Mouse (Mus musculus): ENCODE data around the gene Grin3b. TPM values are rescaled to one million over a fixed set of nuclear protein-coding genes. Genes with fewer than 3 reads are reported as not detected.
"Not testable (repeated sequence)": the region's sequence is repeated elsewhere in the genome, so short reads cannot be mapped to it uniquely, and the experiment has no call there.

The Grin3b gene
- total RNA-seq, 2 experiments from 2014 or later, result 0.14 to 0.20 TPM

GRCm38 (mm10) chr10:79956643-79957154 is 13.8 kb upstream of the Grin3b start:
- no peak for TF ChIP-seq CTCF (IDR thresholded peaks at IDR 0.05)
- intact Hi-C loops (cut with DNase I), result no loop called here

GRCm38 (mm10) chr10:79958140-79958816 is 12.2 kb upstream of the Grin3b start:
- Histone ChIP-seq H3K4me3 (no peak overlapping the region), H3K27ac (no peak overlapping the region)
- DNase-seq (ENCODE audit: extremely low spot score in 1 of 2, low spot score in 2 of 2), result peak; percentile 66 to 80
- intact Hi-C loops (cut with DNase I), result loop anchor here (1.0 to 2.0 kb wide), 3 partner anchors 33 to 123 kb away; no protein-coding TSS in a partner anchor
- TF ChIP-seq CTCF (IDR thresholded peaks at IDR 0.05), result peak; percentile 89

More at GRCm38 (mm10) chr10:79956643-79957154, 13.8 kb upstream of the Grin3b start:
- H3K27ac ChIP-seq, result no peak overlapping the region
- DNase-seq (ENCODE audit: extremely low spot score in 1 of 2, low spot score in 2 of 2), result no peak
- no peak overlapping the region for H3K4me3 ChIP-seq

- not testable (repeated sequence) for DNase-seq (ENCODE audit: extremely low spot score in 1 of 2, low spot score in 2 of 2); H3K27ac ChIP-seq
- H3K4me3 ChIP-seq, result 0 out of 2 replicates have a peak overlapping the region, but pooled peaks have one; percentile 22
- intact Hi-C loops (cut with DNase I), result loop anchor here (2.0 kb wide), 2 partner anchors 67 to 125 kb away; no protein-coding TSS in a partner anchor
Observed at GRCm38 (mm10) chr10:79959412-79959811, 11.1 kb upstream of the Grin3b start.

GRCm38 (mm10) chr10:79959847-79960601 is 10.5 kb upstream of the Grin3b start, which contains the start of gene Wdr18:
TSS of gene Wdr18 (plus strand) at chr10:79960152.
- DNase-seq (ENCODE audit: extremely low spot score in 1 of 2, low spot score in 2 of 2), result peak; percentile 99 to 100
- intact Hi-C loops (cut with DNase I), result loop anchor here (1.0 to 2.0 kb wide), 3 partner anchors 24 to 125 kb away; partner anchors contain the start of gene Tmem259
- Histone ChIP-seq H3K4me3 (peak within 1 kb of the TSS; percentile 68), H3K27ac (peak within 1 kb of the TSS; percentile 76)
- TF ChIP-seq CTCF (IDR thresholded peaks at IDR 0.05), result peak; percentile 97

DNA sequence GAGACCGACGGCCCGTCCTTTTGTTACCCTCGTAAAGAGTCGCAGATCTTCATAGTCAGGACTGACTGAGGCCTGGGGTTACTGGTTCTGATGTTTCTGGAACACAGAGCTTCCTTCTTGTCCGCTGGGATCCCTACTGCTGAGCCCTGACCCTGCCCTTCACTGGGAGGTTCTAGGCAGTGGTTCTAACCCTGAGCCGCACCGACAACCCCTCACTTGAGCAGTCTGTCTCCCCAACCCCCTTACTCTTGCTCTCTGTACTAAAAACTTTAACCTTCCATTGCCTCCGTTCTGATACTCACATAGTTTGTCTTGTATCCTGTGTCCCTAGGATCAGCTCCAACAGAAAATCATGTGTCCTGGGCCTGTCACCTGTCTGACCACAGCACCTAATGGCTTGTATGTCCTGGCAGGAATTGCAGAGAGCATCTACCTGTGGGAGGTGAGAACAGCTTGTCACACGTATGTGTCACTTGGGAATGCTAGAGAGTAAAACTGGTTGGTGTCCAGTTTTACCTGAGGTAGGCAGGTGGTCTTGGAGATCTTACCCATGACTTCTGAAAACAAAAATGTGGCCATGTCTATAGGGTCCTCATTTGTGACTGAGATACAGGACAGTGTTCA is 9.7 kb upstream of the Grin3b start:
- TF ChIP-seq CTCF (IDR thresholded peaks at IDR 0.05), result no peak
- H3K27ac ChIP-seq, result peak overlapping the region; percentile 76; the same call in 1 of the 2 replicates
- peak overlapping the region; percentile 68 for H3K4me3 ChIP-seq
- intact Hi-C loops (cut with DNase I), result loop anchor here (1.0 kb wide), 1 partner anchor 24 kb away; the partner anchor contains the start of gene Tmem259
- no peak for DNase-seq (ENCODE audit: extremely low spot score in 1 of 2, low spot score in 2 of 2)

DNA sequence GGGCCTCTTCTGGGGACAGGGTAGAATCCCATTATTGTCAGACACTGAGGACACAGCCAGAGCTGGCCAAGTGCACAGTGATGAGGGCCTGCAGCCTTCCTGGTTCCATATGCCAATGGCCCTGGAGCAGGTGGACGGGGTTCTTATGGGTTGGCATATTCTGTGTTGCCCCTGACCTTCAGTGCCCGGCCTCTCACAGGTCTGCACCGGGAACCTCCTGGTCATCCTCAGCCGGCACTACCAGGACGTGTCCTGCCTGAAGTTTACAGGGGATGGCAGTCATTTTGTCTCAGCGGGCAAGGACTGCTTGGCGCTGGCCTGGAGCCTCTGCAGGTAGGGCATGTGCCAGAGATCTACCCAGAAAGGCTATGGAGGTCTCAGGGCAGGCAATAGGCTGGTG is 5.8 kb upstream of the Grin3b start:
- H3K4me3 ChIP-seq, result no peak overlapping the region
- intact Hi-C loops (cut with DNase I), result no loop called here
- H3K27ac ChIP-seq, result no peak overlapping the region
- no peak for DNase-seq (ENCODE audit: extremely low spot score in 1 of 2, low spot score in 2 of 2)
- TF ChIP-seq CTCF (IDR thresholded peaks at IDR 0.05), result no peak

- no peak for DNase-seq (ENCODE audit: extremely low spot score in 1 of 2, low spot score in 2 of 2)
- H3K27ac ChIP-seq, result no peak overlapping the region
- intact Hi-C loops (cut with DNase I), result no loop called here
- no peak for TF ChIP-seq CTCF (IDR thresholded peaks at IDR 0.05)
- H3K4me3 ChIP-seq, result no peak overlapping the region
Observed at GRCm38 (mm10) chr10:79965325-79965724, 5.2 kb upstream of the Grin3b start.

DNA sequence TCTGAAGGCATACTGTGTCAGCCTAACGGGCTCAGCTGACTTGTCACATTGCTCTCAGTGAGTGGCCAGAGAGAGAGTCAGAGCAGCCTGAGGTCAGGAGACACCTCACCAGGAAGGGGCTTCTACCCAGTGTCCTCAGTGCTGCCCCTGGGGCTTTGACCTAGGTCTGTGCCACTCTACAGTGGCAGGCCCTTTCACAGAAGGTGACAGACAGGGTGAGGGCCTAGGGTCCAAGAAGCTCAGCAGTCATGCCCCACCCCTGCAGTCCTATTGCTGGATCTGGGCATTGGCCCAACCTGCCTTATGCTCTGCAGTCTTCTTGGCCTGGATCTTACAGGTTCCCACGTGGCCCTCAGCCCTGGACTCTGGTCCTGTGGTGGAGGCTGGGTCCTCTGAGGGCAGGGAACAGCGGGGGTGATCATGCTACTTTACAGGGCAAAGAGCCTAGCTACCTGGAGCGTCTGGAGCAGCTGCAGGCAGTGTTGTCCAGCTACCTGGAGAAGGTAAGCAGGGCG is 3.6 kb upstream of the Grin3b start:
- TF ChIP-seq CTCF (IDR thresholded peaks at IDR 0.05), result no peak
- intact Hi-C loops (cut with DNase I), result no loop called here
- no peak overlapping the region for H3K4me3 ChIP-seq
- DNase-seq (ENCODE audit: extremely low spot score in 1 of 2, low spot score in 2 of 2), result no peak
- H3K27ac ChIP-seq, result no peak overlapping the region

DNA sequence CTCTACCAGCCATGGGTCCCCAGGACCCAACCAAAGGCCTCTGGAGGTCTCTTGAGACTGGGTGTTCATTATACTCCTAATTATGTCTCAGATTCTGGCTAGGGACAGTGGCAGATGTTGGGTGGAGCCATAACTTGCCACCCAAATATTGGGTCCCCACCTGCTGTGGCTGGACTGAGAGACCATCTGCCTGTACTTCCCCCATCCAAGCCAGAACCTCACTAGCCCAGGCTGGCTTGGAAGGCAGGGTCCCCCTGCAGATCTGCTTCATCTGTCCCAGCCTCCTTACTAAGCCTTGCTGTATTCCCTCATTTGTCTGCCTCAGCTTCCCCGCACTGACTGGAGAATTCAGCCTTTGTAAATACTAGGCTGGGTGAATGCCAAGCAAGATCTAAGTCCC is 2.3 kb upstream of the Grin3b start:
- Histone ChIP-seq H3K27ac (no peak overlapping the region), H3K4me3 (no peak overlapping the region)
- intact Hi-C loops (cut with DNase I), result no loop called here
- DNase-seq (ENCODE audit: extremely low spot score in 1 of 2, low spot score in 2 of 2), result no peak
- TF ChIP-seq CTCF (IDR thresholded peaks at IDR 0.05), result no peak

DNA sequence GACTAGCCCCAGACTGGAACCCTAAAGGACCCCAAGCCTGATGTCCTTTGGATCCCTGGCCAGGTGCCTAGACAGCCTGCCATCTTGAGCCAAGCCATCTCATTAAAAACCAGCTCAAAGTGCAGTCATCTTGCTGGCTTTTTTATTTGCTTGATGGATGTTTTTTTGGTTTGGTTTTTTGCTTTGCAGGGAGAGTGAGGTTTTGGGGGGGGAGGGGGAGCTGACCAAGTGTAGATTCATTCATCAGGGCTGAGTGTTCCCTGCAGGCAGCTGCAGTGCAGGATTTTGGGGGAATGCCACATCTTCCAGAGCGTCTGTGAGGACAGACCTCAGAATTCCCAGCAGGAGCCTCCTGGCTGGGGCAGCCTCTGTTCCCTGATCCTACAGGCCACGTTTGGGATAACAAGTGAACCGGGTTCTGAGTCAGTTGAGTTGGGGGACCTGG is 1.4 kb upstream of the Grin3b start:
- Histone ChIP-seq H3K4me3 (no peak overlapping the region), H3K27ac (no peak overlapping the region)
- no peak for DNase-seq (ENCODE audit: extremely low spot score in 1 of 2, low spot score in 2 of 2)
- intact Hi-C loops (cut with DNase I), result no loop called here
- peak; percentile 11; the same call in 1 of the 2 replicates for TF ChIP-seq CTCF (IDR thresholded peaks at IDR 0.05)

DNA sequence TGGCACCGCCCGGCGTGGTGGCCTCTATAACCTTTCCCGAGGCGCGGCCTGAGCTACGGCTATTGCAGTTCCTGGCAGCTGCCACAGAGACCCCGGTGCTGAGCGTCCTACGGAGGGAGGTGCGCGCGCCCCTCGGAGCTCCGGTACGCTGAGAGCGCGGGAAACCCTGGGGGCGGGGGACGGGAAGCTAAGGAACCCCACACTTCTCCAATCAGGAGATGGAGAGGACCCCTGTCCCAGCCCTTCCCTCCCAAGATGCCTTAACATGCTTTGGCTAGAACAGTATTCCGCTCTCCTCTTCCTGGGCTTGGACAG is 625 bp downstream of the Grin3b start:
- Histone ChIP-seq H3K4me3 (peak overlapping the region; percentile 29), H3K27ac (no peak overlapping the region)

More for the DNA sequence above, 625 bp downstream of the Grin3b start:
- no peak for DNase-seq (ENCODE audit: extremely low spot score in 1 of 2, low spot score in 2 of 2)
- intact Hi-C loops (cut with DNase I), result no loop called here
- no peak for TF ChIP-seq CTCF (IDR thresholded peaks at IDR 0.05)
